In genomic region chr19:14740139-14740538, GRCm38 (mm10) we compare ENCODE assay signal across 14 mouse cellular contexts.
DNase-seq lines count a peak whose midpoint lies in the region; ATAC-seq lines count a peak whose summit lies in the region.
"Had no signal": no experiment of that assay in that cellular context is flagged by ENCODE, and none has a peak within 500 bp of the region (broad histone marks: within the 10 kb centered on the region; RNA-seq: fewer than 3 reads in every experiment).

No protein-coding gene starts in this region.

- DNase-seq in urinary bladder, postnatal 14 days (ENCODE audit: low spot score), result peak; percentile 50
- no peak for DNase-seq in urinary bladder, postnatal 4 days (ENCODE audit: low spot score in 2 of 2)
- DNase-seq in lung, adult 18-20 months, result peak; percentile 63 to 76
- DNase-seq in lung, postnatal 14 days, result peak; percentile 28
- peak; percentile 7 for DNase-seq in yolk sac, embryonic 10.5 days (ENCODE audit: low spot score)
- no peak for DNase-seq in gastrocnemius, postnatal 10 days
- DNase-seq: adrenal gland, postnatal 36 days; cerebellum, adult 2 months; gastrocnemius, postnatal 14 days; midbrain, embryonic 14.5 days; retina, postnatal 1 day had no signal

- H3K4me3 ChIP-seq in forebrain, embryonic 12.5 days (replicated peaks), result no peak overlapping the region
- H3K4me3 ChIP-seq: embryonic facial prominence, embryonic 13.5 days had no signal

- no peaks in the 10 kb centered on the region for H3K4me1 ChIP-seq in forebrain, embryonic 12.5 days
- H3K4me1 ChIP-seq: embryonic facial prominence, embryonic 13.5 days had no signal

- no peaks in the 10 kb centered on the region for H3K36me3 ChIP-seq in forebrain, embryonic 12.5 days (replicated peaks)
- H3K36me3 ChIP-seq: embryonic facial prominence, embryonic 13.5 days had no signal

- no peak overlapping the region for H3K4me2 ChIP-seq in forebrain, embryonic 12.5 days
- H3K4me2 ChIP-seq: embryonic facial prominence, embryonic 13.5 days had no signal

- no peaks in the 10 kb centered on the region for H3K9me3 ChIP-seq in forebrain, embryonic 12.5 days
- H3K9me3 ChIP-seq: embryonic facial prominence, embryonic 13.5 days had no signal

- WGBS in forebrain, embryonic 12.5 days, result 100% methylated on average over 1 of the region's 1 CpGs

- H3K27ac ChIP-seq in forebrain, embryonic 12.5 days, result no peak overlapping the region
- H3K27ac ChIP-seq: embryonic facial prominence, embryonic 13.5 days had no signal

- ATAC-seq in forebrain, embryonic 12.5 days (ENCODE audit: low FRiP score), result no peak
- ATAC-seq: inflammation-experienced regulatory T-cells, adult 6 months had no signal

- no peaks in the 10 kb centered on the region for H3K27me3 ChIP-seq in forebrain, embryonic 12.5 days
- H3K27me3 ChIP-seq: embryonic facial prominence, embryonic 13.5 days had no signal

- no peak overlapping the region for H3K9ac ChIP-seq in forebrain, embryonic 12.5 days
- H3K9ac ChIP-seq: embryonic facial prominence, embryonic 13.5 days had no signal

Comparison
In these comparisons a context has a peak if more than half of its experiments do, and no peak if none do; other contexts are left out.
1. DNase-seq: peak in urinary bladder, postnatal 14 days (single experiment), lung, adult 18-20 months (2 of 2), lung, postnatal 14 days (single experiment) and yolk sac, embryonic 10.5 days (single experiment); none in urinary bladder, postnatal 4 days (0 of 2) and gastrocnemius, postnatal 10 days (single experiment).